Comparison of ENCODE assay signal across 8 mouse cellular contexts in genomic region chr9:63958337-63959030, GRCm38 (mm10).
DNase-seq lines count a peak whose midpoint lies in the region; ATAC-seq lines count a peak whose summit lies in the region.

No protein-coding gene starts in this region.

- no peaks in the 10 kb centered on the region for H3K27me3 ChIP-seq in lung, embryonic 15.5 days
- no peaks in the 10 kb centered on the region for H3K27me3 ChIP-seq in stomach, embryonic 14.5 days (ENCODE audit: control insufficient read depth, insufficient read depth, low read length)

- peak overlapping the region; percentile 31; the same call in 1 of the 2 replicates for H3K9ac ChIP-seq in lung, embryonic 15.5 days
- H3K9ac ChIP-seq in stomach, embryonic 14.5 days (replicated peaks; ENCODE audit: low read depth, low read length), result peak overlapping the region; percentile 2; the same call in 1 of the 2 replicates

- peaks cover 4% of the 10 kb centered on the region for H3K36me3 ChIP-seq in lung, embryonic 15.5 days
- peaks cover 3% of the 10 kb centered on the region; the same call in 1 of the 2 replicates for H3K36me3 ChIP-seq in stomach, embryonic 14.5 days (ENCODE audit: control insufficient read depth, insufficient read depth, low read length)

- no peaks in the 10 kb centered on the region for H3K9me3 ChIP-seq in lung, embryonic 15.5 days
- no peaks in the 10 kb centered on the region for H3K9me3 ChIP-seq in stomach, embryonic 14.5 days (ENCODE audit: control insufficient read depth, low read depth, low read length)

- DNase-seq in testis, postnatal 10 days (ENCODE audit: low spot score), result peak; percentile 75
- no peak for DNase-seq in testis, postnatal 14 days (ENCODE audit: low spot score)
- DNase-seq in gastrocnemius, postnatal 10 days, result peak; percentile 68
- peak; percentile 63 for DNase-seq in kidney, adult 18-20 months
- no peak for DNase-seq in left cerebral cortex, postnatal 36 days (ENCODE audit: low spot score in 2 of 2)
- DNase-seq in cerebellum, adult 9-10 months, result no peak

- ATAC-seq in lung, embryonic 15.5 days (ENCODE audit: borderline replicate concordance, extremely low read depth, low FRiP score, low TSS enrichment), result peak; percentile 77; the same call in 1 of the 2 replicates
- peak; percentile 60 for ATAC-seq in stomach, embryonic 14.5 days (ENCODE audit: insufficient number of reproducible peaks, insufficient read depth, low FRiP score, low read depth)

- 6% methylated on average over 12 of the region's 15 CpGs for WGBS in lung, embryonic 15.5 days
- 12% methylated on average over 15 of the region's 15 CpGs for WGBS in stomach, embryonic 14.5 days

- no peak overlapping the region for H3K4me3 ChIP-seq in lung, embryonic 15.5 days
- H3K4me3 ChIP-seq in stomach, embryonic 14.5 days (ENCODE audit: low read depth, low read length), result no peak overlapping the region

- H3K4me1 ChIP-seq in lung, embryonic 15.5 days, result peaks cover 83% of the 10 kb centered on the region
- H3K4me1 ChIP-seq in stomach, embryonic 14.5 days (ENCODE audit: control insufficient read depth, insufficient read depth, low read length), result peaks cover 62% of the 10 kb centered on the region

- intact Hi-C loops in left cerebral cortex, postnatal 36 days (cut with DNase I), result loop anchor here (5.0 kb wide), 1 partner anchor 64 kb away; the partner anchor contains the start of gene Smad6

- H3K4me2 ChIP-seq in lung, embryonic 15.5 days, result peak overlapping the region; percentile 44
- peak overlapping the region; percentile 34; the same call in 1 of the 2 replicates for H3K4me2 ChIP-seq in stomach, embryonic 14.5 days (replicated peaks; ENCODE audit: low read depth, low read length)

- H3K27ac ChIP-seq in lung, embryonic 15.5 days, result peak overlapping the region; percentile 95
- H3K27ac ChIP-seq in stomach, embryonic 14.5 days (ENCODE audit: low read length), result peak overlapping the region; percentile 95

Comparison
In these comparisons a context has a peak if more than half of its experiments do, and no peak if none do; other contexts are left out.
1. DNase-seq: peak in testis, postnatal 10 days (single experiment), gastrocnemius, postnatal 10 days (single experiment) and kidney, adult 18-20 months (single experiment); none in testis, postnatal 14 days (single experiment), left cerebral cortex, postnatal 36 days (0 of 2) and cerebellum, adult 9-10 months (single experiment).